Mouse (Mus musculus) midbrain, embryonic 16.5 days (tissue): Measurements from ENCODE around the gene Mycl. TPM values are rescaled to one million over a fixed set of nuclear protein-coding genes. Genes with fewer than 3 reads are reported as not detected.

Source experiments
- ATAC-seq: fragments of 200-750 bp; cut with Nextera tagmentation; 2 replicates; pipeline ENCODE4 v1.8.0; 2017; ENCODE audit warnings: moderate TSS enrichment
- H3K27ac ChIP-seq: fragments of 300-500 bp; sonication (generic); 2 replicates; pipeline ENCODE4 v1.5.1; 2014; ENCODE audit warnings: mild to moderate bottlenecking, low read length, mixed read lengths
- H3K27me3 ChIP-seq: fragments of 300-500 bp; sonication (generic); 2 replicates; pipeline ENCODE4 v1.6.1; 2014; ENCODE audit warnings: low read depth, low read length, mixed read lengths; ENCODE audit not compliant: control insufficient read depth, insufficient read depth
- H3K36me3 ChIP-seq: fragments of 300-500 bp; sonication (generic); 2 replicates; pipeline ENCODE4 v1.6.1; 2014; ENCODE audit warnings: mild to moderate bottlenecking, low read length, moderate library complexity, mixed read lengths; ENCODE audit not compliant: control insufficient read depth, insufficient read depth
- H3K4me1 ChIP-seq: fragments of 300-500 bp; sonication (generic); 2 replicates; pipeline ENCODE4 v1.6.1; 2014; ENCODE audit warnings: mild to moderate bottlenecking, low read length, mixed read lengths; ENCODE audit not compliant: control insufficient read depth, insufficient read depth
- H3K4me2 ChIP-seq: fragments of 300-500 bp; sonication (generic); 2 replicates; pipeline ENCODE4 v1.6.1; 2014; ENCODE audit warnings: mild to moderate bottlenecking, low read length, mixed read lengths
- H3K4me3 ChIP-seq: fragments of 300-500 bp; sonication (generic); 2 replicates; pipeline ENCODE4 v1.5.1; 2014; ENCODE audit warnings: low read depth, mild to moderate bottlenecking, low read length, moderate library complexity, mixed read lengths
- H3K9ac ChIP-seq: fragments of 300-500 bp; sonication (generic); 2 replicates; pipeline ENCODE4 v1.6.1; 2014; ENCODE audit warnings: low read depth, low read length, mixed read lengths
- H3K9me3 ChIP-seq: fragments of 300-500 bp; sonication (generic); replicated peaks from 2 replicates; pipeline ENCODE4 v1.6.1; 2014; ENCODE audit warnings: mild to moderate bottlenecking, low read length, mixed read lengths; ENCODE audit not compliant: control insufficient read depth, poor library complexity, severe bottlenecking
- WGBS: fragments of 180-500 bp; shearing (Covaris S2); extraction: QIAGEN DNeasy Blood & Tissue Kit; methylation state at CpG from one replicate; pipeline ENCODE4 v1.1.7; 2014; 5-methylcytosine and 5-hydroxymethylcytosine counted together
- polyA plus RNA-seq: library from polyadenylated mRNA; unstranded; fragments of >200 nt; fragmentation: Nextera tagmentation; extraction: Ambion mirVana; gene quantifications from 2 replicates; pipeline ENCODE4 v1.2.1, GENCODE M21; 2015

The Mycl gene
- polyA plus RNA-seq, result 58.9 and 68.8 TPM in 2 replicates

GRCm38 (mm10) chr4:122995404-122996220, at the start of gene Mycl:
Gene Mycl, plus strand, starts transcription at chr4:122995652.
- peak; percentile 82 for ATAC-seq
- under 1% methylated on average over 65 of the region's 69 CpGs for WGBS
- Histone ChIP-seq H3K9ac (peak within 1 kb of the TSS; percentile 92), H3K4me1 (peaks cover 29% of the 10 kb centered on the region), H3K9me3 (0 out of 2 replicates have a peak, but pooled peaks cover 3% of the 10 kb centered on the region), H3K27ac (peak within 1 kb of the TSS; percentile 97), H3K4me2 (peak within 1 kb of the TSS; percentile 79), H3K36me3 (no peaks in the 10 kb centered on the region; the same call in 1 of the 2 replicates), H3K4me3 (peak within 1 kb of the TSS; percentile 86), H3K27me3 (no peaks in the 10 kb centered on the region)

- no peak overlapping the region for H3K4me3 ChIP-seq
- no peaks in the 10 kb centered on the region for H3K27me3 ChIP-seq
- H3K9ac ChIP-seq, result no peak overlapping the region
- no peak overlapping the region for H3K4me2 ChIP-seq
- H3K4me1 ChIP-seq, result no peaks in the 10 kb centered on the region
- no peak for ATAC-seq
- no peak overlapping the region for H3K27ac ChIP-seq
- 87% methylated on average over 3 of the region's 3 CpGs for WGBS
- peaks cover 7% of the 10 kb centered on the region; the same call in 1 of the 2 replicates for H3K36me3 ChIP-seq
- H3K9me3 ChIP-seq, result no peaks in the 10 kb centered on the region
Observed at GRCm38 (mm10) chr4:122947223-122947622, 48.2 kb upstream of the Mycl start.

GRCm38 (mm10) chr4:122949096-122949495, 46.4 kb upstream of the Mycl start:
- no peaks in the 10 kb centered on the region for H3K27me3 ChIP-seq
- H3K9me3 ChIP-seq, result no peaks in the 10 kb centered on the region
- ATAC-seq, result no peak
- H3K4me1 ChIP-seq, result no peaks in the 10 kb centered on the region
- no peak overlapping the region for H3K4me3 ChIP-seq
- H3K27ac ChIP-seq, result no peak overlapping the region
- no peak overlapping the region for H3K9ac ChIP-seq
- H3K4me2 ChIP-seq, result no peak overlapping the region
- H3K36me3 ChIP-seq, result peaks cover 7% of the 10 kb centered on the region; the same call in 1 of the 2 replicates
- WGBS, result 91% methylated on average over 8 of the region's 8 CpGs

GRCm38 (mm10) chr4:122954680-122955411, 40.6 kb upstream of the Mycl start:
- WGBS, result 59% methylated on average over 5 of the region's 5 CpGs
- Histone ChIP-seq H3K9me3 (no peaks in the 10 kb centered on the region), H3K4me3 (peak overlapping the region; percentile 24), H3K27me3 (no peaks in the 10 kb centered on the region), H3K9ac (peak overlapping the region; percentile 66), H3K4me2 (peak overlapping the region; percentile 68), H3K4me1 (peaks cover 24% of the 10 kb centered on the region), H3K36me3 (no peaks in the 10 kb centered on the region), H3K27ac (peak overlapping the region; percentile 76)
- ATAC-seq, result 0 out of 2 replicates have a peak, but pooled peaks have one; percentile 2

GRCm38 (mm10) chr4:122955412-122956136, 39.9 kb upstream of the Mycl start:
- H3K27me3 ChIP-seq, result no peaks in the 10 kb centered on the region
- peak overlapping the region; percentile 24 for H3K4me3 ChIP-seq
- H3K4me1 ChIP-seq, result peaks cover 28% of the 10 kb centered on the region
- WGBS, result 6% methylated on average over 17 of the region's 17 CpGs
- H3K27ac ChIP-seq, result peak overlapping the region; percentile 76
- peak; percentile 88 for ATAC-seq
- peak overlapping the region; percentile 68 for H3K4me2 ChIP-seq
- no peaks in the 10 kb centered on the region for H3K36me3 ChIP-seq
- H3K9me3 ChIP-seq, result no peaks in the 10 kb centered on the region
- H3K9ac ChIP-seq, result peak overlapping the region; percentile 66

- H3K9ac ChIP-seq, result no peak overlapping the region
- H3K4me3 ChIP-seq, result no peak overlapping the region
- H3K27ac ChIP-seq, result no peak overlapping the region
- H3K9me3 ChIP-seq, result no peaks in the 10 kb centered on the region
- no peaks in the 10 kb centered on the region for H3K27me3 ChIP-seq
- peaks cover 31% of the 10 kb centered on the region for H3K4me1 ChIP-seq
- 83% methylated on average over 4 of the region's 6 CpGs for WGBS
- no peaks in the 10 kb centered on the region for H3K36me3 ChIP-seq
- no peak for ATAC-seq
- no peak overlapping the region for H3K4me2 ChIP-seq
Observed at GRCm38 (mm10) chr4:122956301-122956700, 39.2 kb upstream of the Mycl start.

GRCm38 (mm10) chr4:122958491-122959031, 36.9 kb upstream of the Mycl start:
- H3K36me3 ChIP-seq, result no peaks in the 10 kb centered on the region
- H3K4me2 ChIP-seq, result peak overlapping the region; percentile 97
- 79% methylated on average over 6 of the region's 6 CpGs for WGBS
- ATAC-seq, result no peak
- H3K27ac ChIP-seq, result peak overlapping the region; percentile 66
- no peaks in the 10 kb centered on the region for H3K9me3 ChIP-seq
- no peak overlapping the region for H3K9ac ChIP-seq
- H3K4me1 ChIP-seq, result peaks cover 34% of the 10 kb centered on the region
- H3K4me3 ChIP-seq, result no peak overlapping the region
- H3K27me3 ChIP-seq, result no peaks in the 10 kb centered on the region

- Histone ChIP-seq H3K27me3 (no peaks in the 10 kb centered on the region), H3K4me3 (peak overlapping the region; percentile 58), H3K9me3 (no peaks in the 10 kb centered on the region), H3K4me2 (peak overlapping the region; percentile 97), H3K36me3 (no peaks in the 10 kb centered on the region), H3K4me1 (peaks cover 33% of the 10 kb centered on the region), H3K27ac (no peak overlapping the region), H3K9ac (peak overlapping the region; percentile 67; the same call in 1 of the 2 replicates)
- no peak for ATAC-seq
- WGBS, result under 1% methylated on average over 8 of the region's 8 CpGs
Observed at GRCm38 (mm10) chr4:122959816-122960215, 35.6 kb upstream of the Mycl start.
